Mouse (Mus musculus) right cerebral cortex, postnatal 25 days (tissue): Measurements from ENCODE around the gene Gm13271.
"Not testable (repeated sequence)": the region's sequence is repeated elsewhere in the genome, so short reads cannot be mapped to it uniquely, and the experiment has no call there.

Experiments
- DNase-seq: peaks from one replicate; pipeline ENCODE4 v3.0.0; 2022

Gm13271 gene

DNA sequence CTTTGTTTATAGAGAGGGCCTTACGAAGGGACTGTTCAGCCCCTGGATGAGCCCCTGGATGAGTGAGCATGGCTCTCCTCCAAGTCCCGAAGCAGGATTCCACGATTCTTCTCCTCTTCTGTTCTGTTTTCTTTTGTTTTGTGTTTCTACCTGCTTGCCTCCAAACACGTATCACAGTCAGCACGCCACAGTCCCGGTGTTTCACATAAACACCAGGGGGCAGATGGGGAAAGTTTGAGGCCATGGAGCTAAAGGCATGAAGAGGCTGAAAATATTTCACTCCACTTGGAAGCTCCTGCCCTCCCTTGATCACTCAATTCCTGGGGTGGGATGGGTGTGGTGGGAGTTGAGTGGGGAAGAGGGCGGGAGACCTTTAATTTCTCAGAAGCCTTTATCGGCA, 7.1 kb downstream of the Gm13271 start:
- peak; percentile 63 for DNase-seq

DNA sequence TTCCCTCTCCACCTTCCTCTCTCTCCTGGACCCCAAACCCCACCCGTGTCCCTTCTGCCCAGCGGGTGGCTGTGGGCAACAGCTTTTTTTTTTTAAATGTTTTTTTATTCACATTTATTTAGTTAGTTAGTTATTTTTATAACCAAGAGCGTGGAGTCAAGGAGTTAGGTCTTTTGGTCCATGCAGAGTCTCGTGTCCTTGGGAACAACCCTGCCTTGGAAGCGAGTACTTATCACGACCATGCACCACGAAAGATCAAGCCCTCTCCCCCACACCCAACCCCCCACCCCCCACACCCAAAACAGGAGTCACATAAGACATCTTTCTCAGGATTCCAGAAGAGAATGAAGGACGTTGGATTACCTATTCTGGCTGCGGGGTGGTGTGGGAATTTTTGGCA, 7.7 kb downstream of the Gm13271 start:
- not testable (repeated sequence) for DNase-seq

DNA sequence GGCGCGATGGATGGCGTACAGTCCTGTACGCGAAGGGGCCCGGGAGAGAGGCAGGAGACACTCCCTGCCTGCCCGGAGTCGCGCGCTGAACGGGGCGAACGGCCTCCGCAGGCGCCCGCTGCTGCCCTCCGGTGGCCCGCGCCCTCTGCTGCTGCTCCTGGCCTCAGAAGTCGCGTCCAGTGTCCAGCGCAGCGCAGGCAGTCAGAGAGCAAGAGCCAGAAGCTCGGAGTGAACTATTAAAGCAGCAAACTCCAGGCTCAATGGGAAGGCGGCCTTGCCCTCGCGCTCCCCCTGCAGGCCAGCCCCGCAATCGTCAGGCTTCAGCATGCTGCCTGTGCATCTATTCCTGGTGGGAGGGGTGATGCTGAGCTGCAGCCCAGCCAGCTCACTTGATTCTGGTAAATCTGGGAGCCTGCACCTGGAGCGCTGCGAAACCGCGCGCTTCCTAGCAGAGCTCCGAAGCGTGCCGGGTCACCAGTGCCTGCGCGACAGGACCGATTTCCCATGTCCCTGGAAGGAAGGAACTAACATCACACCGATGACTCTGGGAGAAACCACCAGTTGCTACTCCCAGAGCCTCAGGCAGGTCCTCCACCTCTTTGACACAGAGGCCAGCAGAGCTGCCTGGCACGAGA, 8.8 kb downstream of the Gm13271 start:
- not testable (repeated sequence) for DNase-seq

DNA sequence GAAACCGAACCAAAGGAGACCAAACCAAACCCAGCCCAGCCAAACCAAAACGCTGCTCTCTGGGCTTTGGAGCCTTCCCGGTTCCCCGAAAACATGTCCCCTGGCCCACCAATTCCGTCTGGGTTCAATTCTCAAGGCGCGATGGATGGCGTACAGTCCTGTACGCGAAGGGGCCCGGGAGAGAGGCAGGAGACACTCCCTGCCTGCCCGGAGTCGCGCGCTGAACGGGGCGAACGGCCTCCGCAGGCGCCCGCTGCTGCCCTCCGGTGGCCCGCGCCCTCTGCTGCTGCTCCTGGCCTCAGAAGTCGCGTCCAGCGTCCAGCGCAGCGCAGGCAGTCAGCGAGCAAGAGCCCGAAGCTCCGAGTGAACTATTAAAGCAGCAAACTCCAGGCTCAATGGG, 18.9 kb downstream of the Gm13271 start, which contains the start of gene Gm13290:
TSS of gene Gm13290 (plus strand) at position 301 of the 400 bp plus-strand sequence.
- not testable (repeated sequence) for DNase-seq

DNA sequence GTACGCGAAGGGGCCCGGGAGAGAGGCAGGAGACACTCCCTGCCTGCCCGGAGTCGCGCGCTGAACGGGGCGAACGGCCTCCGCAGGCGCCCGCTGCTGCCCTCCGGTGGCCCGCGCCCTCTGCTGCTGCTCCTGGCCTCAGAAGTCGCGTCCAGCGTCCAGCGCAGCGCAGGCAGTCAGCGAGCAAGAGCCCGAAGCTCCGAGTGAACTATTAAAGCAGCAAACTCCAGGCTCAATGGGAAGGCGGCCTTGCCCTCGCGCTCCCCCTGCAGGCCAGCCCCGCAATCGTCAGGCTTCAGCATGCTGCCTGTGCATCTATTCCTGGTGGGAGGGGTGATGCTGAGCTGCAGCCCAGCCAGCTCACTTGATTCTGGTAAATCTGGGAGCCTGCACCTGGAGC, 22.0 kb downstream of the Gm13271 start, which contains the start of gene Gm13289:
TSS of gene Gm13289 (plus strand) at position 301 of the 400 bp plus-strand sequence.
- DNase-seq = not testable (repeated sequence)

DNA sequence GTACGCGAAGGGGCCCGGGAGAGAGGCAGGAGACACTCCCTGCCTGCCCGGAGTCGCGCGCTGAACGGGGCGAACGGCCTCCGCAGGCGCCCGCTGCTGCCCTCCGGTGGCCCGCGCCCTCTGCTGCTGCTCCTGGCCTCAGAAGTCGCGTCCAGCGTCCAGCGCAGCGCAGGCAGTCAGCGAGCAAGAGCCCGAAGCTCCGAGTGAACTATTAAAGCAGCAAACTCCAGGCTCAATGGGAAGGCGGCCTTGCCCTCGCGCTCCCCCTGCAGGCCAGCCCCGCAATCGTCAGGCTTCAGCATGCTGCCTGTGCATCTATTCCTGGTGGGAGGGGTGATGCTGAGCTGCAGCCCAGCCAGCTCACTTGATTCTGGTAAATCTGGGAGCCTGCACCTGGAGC, 24.9 kb downstream of the Gm13271 start, which contains the start of gene Gm13272:
TSS of gene Gm13272 (plus strand) at position 301 of the 400 bp plus-strand sequence.
- not testable (repeated sequence) for DNase-seq

DNA sequence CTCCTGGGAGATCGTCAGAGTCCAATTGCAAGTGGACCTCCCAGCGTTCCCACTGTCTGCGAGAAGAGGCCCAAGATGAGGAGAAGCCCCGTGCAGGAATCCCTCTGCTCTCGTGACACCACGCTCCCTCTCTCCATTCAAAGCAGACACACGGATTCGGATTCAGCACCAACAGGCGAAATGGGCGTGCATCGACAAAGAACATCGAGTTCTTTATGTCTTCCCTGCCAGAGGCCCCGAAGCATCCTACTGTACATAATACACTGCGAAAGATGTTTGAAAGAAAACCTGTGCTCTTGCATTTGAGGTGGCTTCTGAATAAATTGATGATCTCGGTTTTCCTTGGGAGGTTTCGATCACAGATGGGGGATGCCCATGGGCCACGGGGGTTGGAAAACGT, 25.7 kb downstream of the Gm13271 start:
- DNase-seq = not testable (repeated sequence)

DNA sequence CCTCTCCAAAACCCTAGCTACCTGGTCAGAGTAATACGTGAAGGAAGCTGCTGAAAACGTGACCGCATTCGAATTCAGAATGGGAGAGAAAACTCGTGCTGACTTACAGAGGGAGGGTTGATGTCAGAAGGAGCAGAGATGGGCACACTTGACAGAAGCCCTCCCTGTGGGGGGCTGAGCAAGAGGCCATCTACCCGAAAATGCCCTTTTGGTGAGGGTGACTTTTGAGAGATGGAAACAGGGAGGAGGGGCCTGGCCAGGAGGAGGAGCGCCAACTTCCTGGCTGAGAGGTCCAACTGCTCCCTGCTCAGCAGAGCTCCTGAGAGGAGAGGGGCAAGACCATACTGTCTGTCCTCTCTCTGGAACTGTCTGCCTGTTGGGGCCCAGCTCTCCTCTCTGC, 27.2 kb downstream of the Gm13271 start, which contains the start of gene Ifnz:
TSS of gene Ifnz (plus strand) at position 301 of the 400 bp plus-strand sequence.
- not testable (repeated sequence) for DNase-seq

DNA sequence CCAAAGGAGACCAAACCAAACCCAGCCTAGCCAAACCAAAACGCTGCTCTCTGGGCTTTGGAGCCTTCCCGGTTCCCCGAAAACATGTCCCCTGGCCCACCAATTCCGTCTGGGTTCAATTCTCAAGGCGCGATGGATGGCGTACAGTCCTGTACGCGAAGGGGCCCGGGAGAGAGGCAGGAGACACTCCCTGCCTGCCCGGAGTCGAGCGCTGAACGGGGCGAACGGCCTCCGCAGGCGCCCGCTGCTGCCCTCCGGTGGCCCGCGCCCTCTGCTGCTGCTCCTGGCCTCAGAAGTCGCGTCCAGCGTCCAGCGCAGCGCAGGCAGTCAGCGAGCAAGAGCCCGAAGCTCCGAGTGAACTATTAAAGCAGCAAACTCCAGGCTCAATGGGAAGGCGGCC, 27.7 kb downstream of the Gm13271 start:
- not testable (repeated sequence) for DNase-seq

DNA sequence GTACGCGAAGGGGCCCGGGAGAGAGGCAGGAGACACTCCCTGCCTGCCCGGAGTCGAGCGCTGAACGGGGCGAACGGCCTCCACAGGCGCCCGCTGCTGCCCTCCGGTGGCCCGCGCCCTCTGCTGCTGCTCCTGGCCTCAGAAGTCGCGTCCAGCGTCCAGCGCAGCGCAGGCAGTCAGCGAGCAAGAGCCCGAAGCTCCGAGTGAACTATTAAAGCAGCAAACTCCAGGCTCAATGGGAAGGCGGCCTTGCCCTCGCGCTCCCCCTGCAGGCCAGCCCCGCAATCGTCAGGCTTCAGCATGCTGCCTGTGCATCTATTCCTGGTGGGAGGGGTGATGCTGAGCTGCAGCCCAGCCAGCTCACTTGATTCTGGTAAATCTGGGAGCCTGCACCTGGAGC, 30.7 kb downstream of the Gm13271 start, which contains the start of gene Gm13276:
TSS of gene Gm13276 (plus strand) at position 301 of the 400 bp plus-strand sequence.
- not testable (repeated sequence) for DNase-seq

DNA sequence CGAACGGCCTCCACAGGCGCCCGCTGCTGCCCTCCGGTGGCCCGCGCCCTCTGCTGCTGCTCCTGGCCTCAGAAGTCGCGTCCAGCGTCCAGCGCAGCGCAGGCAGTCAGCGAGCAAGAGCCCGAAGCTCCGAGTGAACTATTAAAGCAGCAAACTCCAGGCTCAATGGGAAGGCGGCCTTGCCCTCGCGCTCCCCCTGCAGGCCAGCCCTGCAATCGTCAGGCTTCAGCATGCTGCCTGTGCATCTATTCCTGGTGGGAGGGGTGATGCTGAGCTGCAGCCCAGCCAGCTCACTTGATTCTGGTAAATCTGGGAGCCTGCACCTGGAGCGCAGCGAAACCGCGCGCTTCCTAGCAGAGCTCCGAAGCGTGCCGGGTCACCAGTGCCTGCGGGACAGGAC, 33.7 kb downstream of the Gm13271 start, which contains the start of gene Gm13277:
TSS of gene Gm13277 (plus strand) at position 231 of the 400 bp plus-strand sequence.
- peak; percentile 56 for DNase-seq

DNA sequence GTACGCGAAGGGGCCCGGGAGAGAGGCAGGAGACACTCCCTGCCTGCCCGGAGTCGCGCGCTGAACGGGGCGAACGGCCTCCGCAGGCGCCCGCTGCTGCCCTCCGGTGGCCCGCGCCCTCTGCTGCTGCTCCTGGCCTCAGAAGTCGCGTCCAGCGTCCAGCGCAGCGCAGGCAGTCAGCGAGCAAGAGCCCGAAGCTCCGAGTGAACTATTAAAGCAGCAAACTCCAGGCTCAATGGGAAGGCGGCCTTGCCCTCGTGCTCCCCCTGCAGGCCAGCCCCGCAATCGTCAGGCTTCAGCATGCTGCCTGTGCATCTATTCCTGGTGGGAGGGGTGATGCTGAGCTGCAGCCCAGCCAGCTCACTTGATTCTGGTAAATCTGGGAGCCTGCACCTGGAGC, 36.6 kb downstream of the Gm13271 start, which contains the start of gene Gm13278:
TSS of gene Gm13278 (plus strand) at position 301 of the 400 bp plus-strand sequence.
- DNase-seq = not testable (repeated sequence)

DNA sequence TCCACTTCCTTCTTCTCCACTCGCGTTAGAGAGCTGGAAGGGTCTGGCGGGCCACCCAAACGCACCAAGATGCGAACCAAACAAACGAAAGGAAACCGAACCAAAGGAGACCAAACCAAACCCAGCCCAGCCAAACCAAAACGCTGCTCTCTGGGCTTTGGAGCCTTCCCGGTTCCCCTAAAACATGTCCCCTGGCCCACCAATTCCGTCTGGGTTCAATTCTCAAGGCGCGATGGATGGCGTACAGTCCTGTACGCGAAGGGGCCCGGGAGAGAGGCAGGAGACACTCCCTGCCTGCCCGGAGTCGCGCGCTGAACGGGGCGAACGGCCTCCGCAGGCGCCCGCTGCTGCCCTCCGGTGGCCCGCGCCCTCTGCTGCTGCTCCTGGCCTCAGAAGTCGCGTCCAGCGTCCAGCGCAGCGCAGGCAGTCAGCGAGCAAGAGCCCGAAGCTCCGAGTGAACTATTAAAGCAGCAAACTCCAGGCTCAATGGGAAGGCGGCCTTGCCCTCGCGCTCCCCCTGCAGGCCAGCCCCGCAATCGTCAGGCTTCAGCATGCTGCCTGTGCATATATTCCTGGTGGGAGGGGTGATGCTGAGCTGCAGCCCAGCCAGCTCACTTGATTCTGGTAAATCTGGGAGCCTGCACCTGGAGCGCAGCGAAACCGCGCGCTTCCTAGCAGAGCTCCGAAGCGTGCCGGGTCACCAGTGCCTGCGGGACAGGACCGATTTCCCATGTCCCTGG, 39.4 kb downstream of the Gm13271 start, which contains the start of gene Gm13275:
TSS of gene Gm13275 (plus strand) at position 552 of the 740 bp plus-strand sequence.
- peak; percentile 61 for DNase-seq

DNA sequence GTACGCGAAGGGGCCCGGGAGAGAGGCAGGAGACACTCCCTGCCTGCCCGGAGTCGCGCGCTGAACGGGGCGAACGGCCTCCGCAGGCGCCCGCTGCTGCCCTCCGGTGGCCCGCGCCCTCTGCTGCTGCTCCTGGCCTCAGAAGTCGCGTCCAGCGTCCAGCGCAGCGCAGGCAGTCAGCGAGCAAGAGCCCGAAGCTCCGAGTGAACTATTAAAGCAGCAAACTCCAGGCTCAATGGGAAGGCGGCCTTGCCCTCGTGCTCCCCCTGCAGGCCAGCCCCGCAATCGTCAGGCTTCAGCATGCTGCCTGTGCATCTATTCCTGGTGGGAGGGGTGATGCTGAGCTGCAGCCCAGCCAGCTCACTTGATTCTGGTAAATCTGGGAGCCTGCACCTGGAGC, 42.4 kb downstream of the Gm13271 start, which contains the start of gene Gm13279:
TSS of gene Gm13279 (plus strand) at position 301 of the 400 bp plus-strand sequence.
- DNase-seq = not testable (repeated sequence)

DNA sequence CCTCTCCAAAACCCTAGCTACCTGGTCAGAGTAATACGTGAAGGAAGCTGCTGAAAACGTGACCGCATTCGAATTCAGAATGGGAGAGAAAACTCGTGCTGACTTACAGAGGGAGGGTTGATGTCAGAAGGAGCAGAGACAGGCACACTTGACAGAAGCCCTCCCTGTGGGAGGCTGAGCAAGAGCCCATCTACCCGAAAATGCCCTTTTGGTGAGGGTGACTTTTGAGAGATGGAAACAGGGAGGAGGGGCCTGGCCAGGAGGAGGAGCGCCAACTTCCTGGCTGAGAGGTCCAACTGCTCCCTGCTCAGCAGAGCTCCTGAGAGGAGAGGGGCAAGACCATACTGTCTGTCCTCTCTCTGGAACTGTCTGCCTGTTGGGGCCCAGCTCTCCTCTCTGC, 44.7 kb downstream of the Gm13271 start, which contains the start of gene Gm13285:
TSS of gene Gm13285 (plus strand) at position 301 of the 400 bp plus-strand sequence.
- not testable (repeated sequence) for DNase-seq

DNA sequence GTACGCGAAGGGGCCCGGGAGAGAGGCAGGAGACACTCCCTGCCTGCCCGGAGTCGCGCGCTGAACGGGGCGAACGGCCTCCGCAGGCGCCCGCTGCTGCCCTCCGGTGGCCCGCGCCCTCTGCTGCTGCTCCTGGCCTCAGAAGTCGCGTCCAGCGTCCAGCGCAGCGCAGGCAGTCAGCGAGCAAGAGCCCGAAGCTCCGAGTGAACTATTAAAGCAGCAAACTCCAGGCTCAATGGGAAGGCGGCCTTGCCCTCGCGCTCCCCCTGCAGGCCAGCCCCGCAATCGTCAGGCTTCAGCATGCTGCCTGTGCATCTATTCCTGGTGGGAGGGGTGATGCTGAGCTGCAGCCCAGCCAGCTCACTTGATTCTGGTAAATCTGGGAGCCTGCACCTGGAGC, 48.3 kb downstream of the Gm13271 start, which contains the start of gene Gm13287:
TSS of gene Gm13287 (plus strand) at position 301 of the 400 bp plus-strand sequence.
- DNase-seq = not testable (repeated sequence)
